Mouse (Mus musculus) megakaryocyte, embryonic 14.5 days (primary cell): ENCODE measurements around the gene Scml4.

ENCODE experiments used
- FLI1 ChIP-seq: IDR thresholded peaks from 2 replicates; pipeline ENCODE4 v1.6.1; 2012; ENCODE audit warnings: low read length, inconsistent platforms, mixed read lengths
- GATA1 ChIP-seq: IDR thresholded peaks from 3 replicates; pipeline ENCODE4 v1.6.1; 2012; ENCODE audit warnings: mixed read lengths, low read length, inconsistent platforms, borderline replicate concordance

DNA sequence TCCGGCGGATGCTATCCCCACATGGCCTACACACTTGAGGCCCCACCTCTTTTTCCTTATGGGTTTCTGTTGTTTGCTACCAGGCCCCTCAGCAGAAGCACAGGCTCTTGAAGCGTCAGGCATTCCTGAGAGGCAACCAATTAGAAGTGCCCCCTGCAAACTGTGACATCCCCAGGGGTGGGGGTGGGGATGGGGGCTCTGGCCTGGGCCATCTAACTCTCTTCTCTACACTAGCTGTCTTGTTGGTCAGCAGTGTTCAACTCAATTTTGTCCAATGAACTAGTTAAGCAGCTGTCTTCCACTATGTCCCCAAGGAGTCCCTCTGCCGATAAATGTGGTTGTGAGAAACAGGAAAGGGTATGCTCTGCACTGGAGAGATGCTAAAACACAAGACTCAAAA is 144.9 kb downstream of the Scml4 start:
- TF ChIP-seq GATA1, result no peak
- no peak for TF ChIP-seq FLI1
